Mouse (Mus musculus): ENCODE measurements at regions not wholly inside any gene's neighbourhood (a gene's known extent, or its start where the extent isn't known, plus 50 kb on each side); places are given as distances from the start of the nearest gene placed in this dataset.
"Not testable (repeated sequence)": the region's sequence is repeated elsewhere in the genome, so short reads cannot be mapped to it uniquely, and the experiment has no call there.

DNA sequence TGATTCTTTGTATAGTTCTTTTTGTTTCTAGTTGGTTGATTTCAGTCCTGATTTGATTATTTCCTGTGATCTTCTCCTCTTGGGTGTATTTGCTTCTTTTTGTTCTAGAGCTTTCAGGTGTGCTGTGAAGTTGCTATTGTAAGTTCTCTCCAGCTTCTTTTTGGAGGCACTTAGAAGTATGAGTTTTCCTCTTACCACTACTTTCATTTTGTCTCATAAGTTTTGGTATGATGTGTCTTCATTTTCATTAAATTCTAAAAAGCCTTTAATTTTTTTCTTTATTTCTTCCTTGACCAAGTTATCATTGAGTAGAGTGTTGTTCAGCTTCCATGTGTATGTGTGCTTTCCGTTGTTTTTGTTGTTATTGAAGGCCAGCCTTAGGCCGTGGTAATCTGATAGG lies 195.3 kb upstream of the Btg1 start:
- not testable (repeated sequence) for TF ChIP-seq CTCF (IDR thresholded peaks at IDR 0.05); EP300 (IDR thresholded peaks at IDR 0.05; ENCODE audit: insufficient read depth, low read depth, low read length)

Measured in heart, adult 2 months (tissue).